Mouse (Mus musculus) left cerebral cortex, postnatal 10 days (tissue): ENCODE results near the gene Gm9922. TPM values are rescaled to one million over a fixed set of nuclear protein-coding genes. Genes with fewer than 3 reads are reported as not detected.

Source experiments
- DNase-seq, 2 experiments: peaks; one replicate each; pipeline ENCODE4 v3.0.0; 2021 to 2022; ENCODE audit warnings: low spot score in 2 of 2, mixed read lengths in 1 of 2; ENCODE audit errors: extremely low spot score in 1 of 2
- intact Hi-C: fragments of 180-260 bp; cut with DNase I; formaldehyde crosslinking; loops from one replicate; pipeline ENCODE4 v1.15.1; 2025
- total RNA-seq, 2 experiments: library from RNA; stranded (reverse); gene quantifications; 2 replicates each; pipeline ENCODE4 v1.2.3; 2021

Gm9922 gene
- not detected for total RNA-seq

DNA sequence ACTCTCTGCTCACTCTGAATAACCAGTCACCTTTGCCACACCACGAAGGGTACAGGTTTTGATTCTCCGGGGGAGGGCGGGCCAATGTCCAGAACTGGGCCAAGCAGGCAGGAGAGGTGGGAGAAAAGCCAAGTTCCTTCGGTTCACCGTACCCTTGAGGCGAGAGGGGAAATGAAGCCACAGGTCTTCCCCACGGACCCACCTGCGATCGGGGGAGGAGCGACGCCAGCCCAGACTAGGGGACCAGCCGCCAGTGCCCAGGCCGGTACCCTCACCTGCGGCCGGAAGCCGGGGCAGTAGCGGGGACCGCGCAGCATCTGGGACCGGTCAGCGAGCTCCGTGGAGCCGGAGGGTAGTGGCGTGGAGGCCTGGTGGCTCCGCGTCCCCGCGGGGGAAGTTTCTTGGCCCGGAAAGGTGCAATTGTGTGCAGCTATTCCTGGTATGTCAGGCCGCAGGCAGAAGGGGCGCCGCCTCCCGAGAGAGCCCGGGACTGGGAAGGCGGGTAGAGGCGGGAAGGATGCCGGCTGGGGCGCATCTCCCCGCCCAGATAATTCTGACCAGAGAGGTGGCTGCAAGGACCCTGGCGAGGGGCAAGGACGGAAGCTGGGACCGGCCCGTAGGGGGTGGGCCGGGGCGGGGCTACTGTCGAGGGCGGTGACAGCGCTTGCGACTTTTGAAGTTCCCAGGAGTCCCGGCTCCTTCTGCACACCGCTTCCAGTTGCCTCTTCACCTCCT lies at the start of gene Gm9922, which contains the start of gene Lmo7:
Gene Gm9922, minus strand, starts transcription at position 578 of the 735 bp plus-strand sequence.
Gene Lmo7, plus strand, starts transcription at position 721 of the 735 bp plus-strand sequence.
- intact Hi-C loops = no loop called here
- peak in 1 of 2 experiments; percentile 78 for DNase-seq

DNA sequence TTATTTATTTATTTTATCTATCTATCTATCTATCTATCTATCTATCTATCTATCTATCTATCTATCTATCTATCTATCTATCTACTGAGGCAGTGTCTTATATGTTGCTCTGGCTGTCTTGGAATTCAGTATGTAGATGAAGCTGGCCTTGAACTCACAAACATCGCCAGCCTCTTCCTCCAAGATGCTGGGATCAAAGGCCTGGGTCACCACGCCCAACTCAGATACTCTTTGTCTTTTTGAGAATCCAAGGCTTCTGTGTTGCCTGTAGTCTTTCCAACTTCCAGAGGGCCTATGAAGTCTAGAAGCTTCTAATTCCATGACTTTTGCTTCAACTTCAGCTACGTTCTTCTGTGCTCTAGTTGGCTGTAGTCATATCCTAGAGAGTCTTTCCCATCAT lies 48.8 kb upstream of the Gm9922 start:
- intact Hi-C loops = loop anchor here (10.0 kb wide), 2 partner anchors 146 to 1206 kb away; partner anchors contain the start of gene Kctd12
- DNase-seq = no peak

DNA sequence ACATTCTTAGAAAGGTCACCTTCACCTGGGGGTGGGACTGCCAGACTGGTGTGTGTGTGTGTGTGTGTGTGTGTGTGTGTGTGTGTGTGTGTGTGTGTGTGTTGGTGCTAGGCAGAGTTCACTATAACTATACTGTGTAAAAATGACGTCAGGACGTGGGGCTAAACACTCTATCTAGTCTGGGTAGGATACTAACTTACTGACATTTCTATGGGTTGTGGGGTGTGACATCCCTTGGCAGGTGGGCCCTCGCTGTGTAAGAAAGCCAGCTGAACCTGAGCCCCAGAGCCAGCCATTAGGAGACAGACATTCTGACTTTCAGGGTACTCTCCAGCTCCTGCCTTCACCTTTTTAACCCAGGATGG lies 47.5 kb upstream of the Gm9922 start:
- DNase-seq = no peak
- intact Hi-C loops = loop anchor here (10.0 kb wide), 2 partner anchors 148 to 1208 kb away; partner anchors contain the start of gene Kctd12

DNA sequence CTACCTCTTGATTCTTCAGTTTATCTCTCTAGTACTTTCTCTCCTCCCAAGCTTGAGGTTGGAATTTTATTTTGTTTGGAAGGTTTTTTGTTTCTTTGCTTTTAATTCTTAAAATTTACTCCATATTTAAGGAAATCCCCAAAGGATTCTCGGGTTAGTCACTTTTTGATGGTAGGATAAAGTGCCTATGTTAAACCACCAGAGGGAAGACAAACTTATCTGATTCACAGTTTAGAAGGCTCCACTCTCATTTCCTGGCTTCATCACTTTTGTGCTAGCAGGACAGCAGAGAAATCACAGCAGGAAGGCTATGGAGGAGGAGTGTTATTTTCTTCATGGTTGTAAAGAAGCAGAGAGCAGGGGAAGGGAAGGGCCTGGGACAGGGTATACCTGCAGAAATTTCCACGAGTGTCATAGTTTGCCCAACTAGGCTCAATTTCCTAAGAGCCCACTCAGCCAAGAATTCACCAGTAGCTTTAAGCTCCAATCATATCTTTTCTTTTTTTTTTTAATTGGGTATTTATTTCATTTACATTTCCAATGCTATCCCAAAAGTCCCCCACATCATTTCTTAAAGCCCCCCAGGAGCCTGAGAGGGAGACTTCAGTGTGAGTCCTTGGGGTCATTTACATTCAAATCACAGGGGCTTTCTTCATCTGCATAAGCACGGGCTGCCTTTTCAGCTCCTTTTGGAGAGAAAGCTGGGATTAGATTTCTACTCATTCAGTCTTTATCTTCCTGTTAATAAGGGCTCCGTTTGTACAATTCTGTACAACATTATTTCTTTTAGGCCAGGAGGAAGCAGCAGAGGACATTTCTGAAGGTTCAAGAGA lies 46.9 kb upstream of the Gm9922 start:
- intact Hi-C loops = loop anchor here (10.0 kb wide), 2 partner anchors 148 to 1208 kb away; partner anchors contain the start of gene Kctd12
- no peak for DNase-seq

DNA sequence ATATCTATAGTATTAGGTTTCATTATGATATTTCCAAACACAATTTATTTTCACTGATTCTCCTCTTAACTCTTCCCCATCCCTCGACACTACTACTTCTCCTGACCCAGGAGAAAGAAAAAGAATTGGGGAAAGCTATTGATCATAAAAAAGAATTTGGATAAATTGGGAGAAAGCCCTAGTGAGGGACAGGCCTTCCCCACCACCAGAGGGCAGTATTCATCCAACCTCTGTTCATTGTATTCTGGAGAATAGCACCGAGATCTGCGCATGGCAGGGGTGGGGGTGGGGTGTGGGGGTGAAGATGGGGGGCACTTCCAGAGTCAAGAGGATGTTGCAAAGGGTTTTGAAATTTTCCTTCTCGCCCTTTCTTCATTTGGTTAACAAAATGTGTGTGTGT lies 45.0 kb upstream of the Gm9922 start:
- intact Hi-C loops = loop anchor here (10.0 kb wide), 2 partner anchors 150 to 1210 kb away; partner anchors contain the start of gene Kctd12

DNA sequence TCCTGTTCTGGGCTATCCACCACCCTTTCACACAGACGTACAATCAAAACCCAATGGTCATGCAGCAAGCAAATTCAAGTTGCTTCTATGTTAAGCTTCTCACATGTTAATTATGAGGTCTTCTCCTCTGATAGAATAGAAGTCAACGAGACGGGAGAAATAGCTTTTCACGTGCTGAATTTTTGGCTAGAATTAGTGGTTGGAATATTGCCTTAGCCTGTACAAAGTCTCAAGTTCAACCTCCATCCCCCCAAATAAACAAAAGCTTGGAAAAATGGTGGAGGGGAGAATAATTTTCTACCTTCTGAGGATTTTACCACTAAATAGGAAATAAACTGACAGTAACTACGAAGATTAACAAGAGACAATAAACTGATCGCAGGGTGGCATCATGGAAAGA lies 42.1 kb upstream of the Gm9922 start:
- DNase-seq = no peak
- intact Hi-C loops = loop anchor here (10.0 kb wide), 2 partner anchors 153 to 1213 kb away; partner anchors contain the start of gene Kctd12

More for the DNA sequence above, 45.0 kb upstream of the Gm9922 start:
- no peak for DNase-seq

DNA sequence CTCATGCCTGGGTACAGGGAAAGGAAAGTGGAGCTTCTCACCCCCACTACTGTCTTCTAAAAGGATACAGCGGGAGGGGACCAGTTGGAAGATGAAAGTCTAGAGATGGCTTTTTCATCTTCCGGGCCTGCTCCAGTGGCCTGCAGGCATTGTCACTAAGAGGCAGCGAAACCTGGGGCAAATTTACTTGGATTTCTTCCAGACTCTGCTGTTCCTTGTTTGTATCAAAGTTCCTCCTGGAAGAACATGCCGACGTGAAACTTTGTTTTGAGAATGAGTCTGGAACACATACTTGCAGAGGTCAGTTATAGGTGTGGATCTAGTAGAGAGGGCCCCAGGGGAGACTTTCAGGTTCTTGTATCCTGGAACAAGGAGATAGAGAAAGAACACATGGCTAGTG lies 41.7 kb upstream of the Gm9922 start:
- no peak for DNase-seq
- intact Hi-C loops = loop anchor here (10.0 kb wide), 2 partner anchors 153 to 1213 kb away; partner anchors contain the start of gene Kctd12

DNA sequence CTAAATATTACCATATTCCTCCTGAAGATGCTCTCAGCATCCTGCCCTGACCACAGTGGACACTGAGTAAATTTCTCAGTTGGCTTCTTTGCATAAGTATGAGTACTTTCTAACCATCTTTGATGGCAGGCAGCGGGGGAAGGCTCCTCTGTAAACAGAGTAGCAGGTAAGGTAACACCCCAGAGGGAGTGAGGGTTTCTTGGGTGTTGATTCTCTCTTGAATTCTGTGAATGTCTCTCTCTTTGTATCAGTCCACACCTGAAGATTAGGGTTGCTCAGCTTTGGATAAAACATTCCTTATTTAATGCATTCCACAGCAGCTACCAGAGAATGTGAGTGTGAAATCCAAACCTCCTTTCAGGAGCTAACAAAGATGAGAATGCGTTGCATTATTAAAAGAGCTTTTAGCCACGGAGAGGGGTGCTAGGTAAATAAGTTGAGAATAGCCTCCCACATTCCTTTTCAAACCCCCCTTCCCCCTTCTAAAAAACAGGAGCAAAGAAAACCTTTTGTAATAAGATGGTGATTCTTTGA lies 34.2 kb upstream of the Gm9922 start:
- intact Hi-C loops = no loop called here
- no peak for DNase-seq

DNA sequence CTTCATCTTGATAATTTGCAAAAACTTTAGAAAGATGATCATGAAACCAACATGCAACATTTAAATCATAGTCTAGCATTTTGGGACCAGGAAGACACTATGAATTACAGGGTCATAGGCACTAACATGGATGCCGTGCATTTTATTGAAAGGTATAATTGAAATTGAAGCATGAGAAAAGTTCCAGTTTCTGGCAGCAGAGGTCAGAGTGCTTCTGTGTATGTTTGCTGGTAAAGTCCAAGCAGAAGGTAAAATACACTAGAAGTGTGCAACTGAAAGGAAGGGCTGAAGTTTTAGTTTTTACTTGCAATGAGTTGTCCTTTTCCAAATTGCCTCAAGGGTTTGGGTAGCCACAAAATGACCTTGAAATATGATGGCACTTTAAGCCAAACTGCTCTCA lies 32.7 kb upstream of the Gm9922 start:
- intact Hi-C loops = no loop called here

DNA sequence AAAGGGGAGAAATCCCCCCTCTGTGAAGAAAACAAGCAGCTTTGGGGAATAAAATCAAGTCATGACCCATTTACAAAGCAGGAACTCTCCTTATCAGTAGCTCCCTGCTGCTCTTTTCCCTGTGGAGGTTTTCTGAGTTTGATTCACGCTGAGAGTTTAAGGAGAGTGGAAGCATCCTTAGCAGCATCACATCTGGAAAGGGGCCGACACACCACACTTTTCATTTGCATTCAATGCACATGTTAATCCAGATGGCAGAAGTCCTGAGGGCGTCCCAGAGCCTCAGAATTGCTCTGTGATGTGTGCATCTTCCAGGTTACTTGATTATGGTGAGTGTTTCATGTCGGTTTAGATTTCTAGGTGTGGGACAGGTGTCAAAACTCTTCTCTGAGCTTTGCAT lies 25.8 kb upstream of the Gm9922 start:
- no peak for DNase-seq
- intact Hi-C loops = no loop called here

More for the DNA sequence above, 32.7 kb upstream of the Gm9922 start:
- DNase-seq = no peak

DNA sequence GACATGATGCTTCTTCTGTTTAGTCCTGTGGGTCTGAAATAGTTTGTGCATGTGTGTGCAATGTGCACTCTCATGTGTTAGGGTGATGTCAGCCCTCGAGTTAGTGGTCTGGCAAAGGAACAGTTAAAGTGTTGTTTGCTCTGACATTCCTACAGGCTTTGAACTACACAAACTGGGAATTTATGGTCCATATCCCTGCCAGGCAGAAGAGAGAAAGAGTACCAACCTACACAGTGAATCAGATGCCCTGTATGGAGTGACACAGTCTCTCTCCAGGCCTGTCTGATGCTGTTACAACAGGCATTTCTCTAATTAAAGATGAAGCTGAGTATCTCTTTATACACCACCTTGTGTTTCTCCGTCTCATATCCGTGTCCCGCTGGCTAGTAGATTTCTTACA lies 21.3 kb upstream of the Gm9922 start:
- intact Hi-C loops = no loop called here
- DNase-seq = no peak

DNA sequence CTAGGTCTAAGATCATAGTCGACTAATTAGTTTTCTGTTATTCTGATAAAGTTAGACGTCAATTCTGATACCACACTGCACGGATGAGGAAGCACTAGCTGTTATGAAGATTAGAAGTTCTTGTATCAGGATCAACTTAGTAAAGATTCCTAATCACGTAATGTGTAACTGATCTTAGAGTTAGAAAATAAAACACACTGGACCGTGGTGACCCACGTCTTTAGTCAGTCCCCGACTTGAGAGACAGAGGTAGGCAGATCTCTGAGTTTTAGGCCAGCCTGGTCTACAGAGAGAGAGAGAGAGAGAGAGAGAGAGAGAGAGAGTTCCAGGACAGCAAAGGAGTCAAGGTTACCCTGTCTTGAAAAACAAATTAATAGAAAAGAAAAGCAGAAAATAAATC lies 18.8 kb upstream of the Gm9922 start:
- intact Hi-C loops = no loop called here
- no peak for DNase-seq

DNA sequence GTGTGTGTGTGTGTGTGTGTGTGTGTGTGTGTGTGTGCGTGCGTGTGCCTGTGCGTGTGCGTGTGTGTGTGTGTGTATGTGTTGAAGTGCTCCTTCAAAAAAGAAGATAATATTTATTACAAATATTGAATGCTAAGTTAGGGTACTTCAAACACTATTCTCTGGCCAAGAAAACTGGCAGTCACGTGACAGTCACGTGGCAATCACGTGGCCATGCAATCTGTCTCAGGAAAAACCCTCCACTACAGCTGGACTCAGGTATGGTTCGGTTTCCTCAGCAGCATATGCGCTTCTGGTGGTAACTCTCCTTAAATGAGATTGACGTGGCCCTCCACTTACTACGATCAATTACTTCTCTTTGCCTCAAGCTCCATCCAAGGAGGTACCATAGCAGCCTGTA lies 18.2 kb upstream of the Gm9922 start:
- intact Hi-C loops = no loop called here
- no peak for DNase-seq

DNA sequence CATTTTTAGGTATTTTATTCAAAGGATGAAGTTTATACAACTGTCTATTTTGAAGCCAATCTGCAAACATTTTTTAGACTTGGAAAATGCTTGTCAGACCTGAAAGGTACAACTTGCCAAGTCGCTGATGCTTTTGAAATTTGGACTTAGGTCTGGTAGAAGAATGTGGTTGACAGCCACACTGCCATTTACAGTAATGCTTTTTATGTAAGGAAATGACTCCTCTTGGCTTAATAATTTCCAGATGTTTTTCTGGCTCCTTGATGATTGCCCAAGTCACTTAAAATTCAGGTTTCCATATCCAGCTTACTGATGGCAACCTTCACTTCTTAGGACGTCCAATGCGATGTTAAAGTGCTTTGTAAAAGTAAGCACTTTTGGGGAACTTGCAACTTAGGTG lies 17.0 kb upstream of the Gm9922 start:
- DNase-seq = no peak
- intact Hi-C loops = no loop called here

DNA sequence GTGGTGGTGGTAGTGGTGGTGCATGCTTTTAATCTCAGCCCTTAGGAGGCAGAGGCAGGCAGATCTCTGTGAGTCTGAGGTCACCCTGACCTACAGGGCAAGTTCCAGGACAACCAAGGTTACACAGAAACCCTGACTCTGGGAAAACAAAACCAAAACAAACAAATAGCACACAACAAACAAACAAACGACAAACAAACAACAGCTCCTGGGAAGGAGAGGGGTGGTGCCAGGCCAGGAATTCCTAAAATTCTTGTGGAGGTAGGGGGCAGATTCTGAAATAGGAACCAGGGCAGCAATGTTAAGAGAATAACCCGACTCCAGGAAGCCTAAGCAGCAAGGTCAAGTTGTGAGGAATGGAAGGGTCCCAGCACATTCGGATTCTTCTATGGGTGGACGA lies 7.9 kb upstream of the Gm9922 start:
- intact Hi-C loops = no loop called here
- no peak for DNase-seq

DNA sequence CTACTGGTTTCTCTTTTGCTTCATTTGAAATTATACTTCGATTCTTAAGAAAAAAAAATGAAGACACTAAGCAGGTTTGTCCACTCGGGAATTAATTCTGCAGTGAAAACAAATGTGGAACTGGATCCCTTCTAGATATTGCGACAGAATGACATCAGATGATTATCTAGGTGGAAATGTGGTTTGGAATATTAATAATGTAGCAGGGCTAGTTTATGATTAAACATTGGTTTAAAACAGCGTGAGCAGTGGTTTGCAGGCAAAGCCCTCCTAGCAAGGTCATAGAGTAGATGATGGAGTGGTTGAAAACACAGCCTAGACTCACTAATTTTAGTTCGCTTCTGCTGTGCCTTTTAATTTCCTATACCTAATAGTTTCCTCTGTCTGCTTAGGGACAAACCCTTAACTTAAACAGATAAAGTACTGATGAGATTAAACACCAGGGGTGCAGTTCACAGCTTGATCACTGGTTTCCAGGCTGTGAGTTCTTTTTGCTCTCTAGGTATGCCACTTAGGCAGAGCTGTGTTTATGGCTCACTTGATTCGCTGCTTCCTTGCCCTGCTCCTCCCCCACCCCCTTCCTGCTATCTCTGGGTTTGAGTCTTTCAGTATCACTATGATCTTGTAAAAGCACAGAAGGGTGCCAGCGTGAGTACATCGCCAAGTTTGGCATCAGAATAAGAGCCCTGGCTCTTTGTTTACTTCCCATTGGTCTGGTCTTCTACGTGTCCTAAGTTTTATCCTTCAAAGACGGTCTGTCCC lies 4.1 kb upstream of the Gm9922 start:
- intact Hi-C loops = no loop called here
- no peak for DNase-seq

DNA sequence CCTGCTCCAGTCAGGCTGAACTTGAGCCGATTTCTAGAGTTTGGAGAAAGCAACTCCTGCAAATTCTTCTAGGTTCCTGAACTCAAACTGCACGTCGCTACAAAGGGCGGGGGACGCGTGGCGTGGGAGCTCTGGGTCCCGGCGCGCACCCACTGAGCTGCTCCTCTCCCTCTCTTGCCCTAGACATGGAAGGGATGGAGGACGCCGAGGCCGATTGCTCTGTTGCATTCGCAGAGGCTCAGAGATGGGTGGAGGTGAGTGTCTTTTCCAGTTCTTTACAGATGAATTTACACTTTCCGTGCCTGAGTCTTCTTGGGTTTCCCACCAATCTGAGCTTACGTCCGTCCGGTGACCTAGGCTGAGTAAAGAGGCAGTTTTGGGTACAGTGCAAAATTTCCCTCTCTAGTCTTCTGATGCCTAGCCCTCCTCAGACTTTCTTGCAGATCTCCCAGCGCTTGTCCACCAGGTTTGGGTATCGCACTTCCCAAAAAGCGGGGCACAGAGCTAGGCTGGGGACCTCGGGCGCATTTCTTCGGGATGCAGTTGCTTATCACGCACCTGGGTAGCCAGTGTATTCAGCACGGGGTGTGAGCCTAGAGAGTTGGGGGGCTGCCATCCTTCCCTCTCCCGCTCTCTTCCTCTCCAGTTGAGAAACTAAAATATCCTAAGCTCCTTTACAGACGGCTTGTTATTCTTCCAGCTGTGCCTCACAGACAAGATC lies 518 bp upstream of the Gm9922 start:
- intact Hi-C loops = no loop called here
- DNase-seq = no peak

DNA sequence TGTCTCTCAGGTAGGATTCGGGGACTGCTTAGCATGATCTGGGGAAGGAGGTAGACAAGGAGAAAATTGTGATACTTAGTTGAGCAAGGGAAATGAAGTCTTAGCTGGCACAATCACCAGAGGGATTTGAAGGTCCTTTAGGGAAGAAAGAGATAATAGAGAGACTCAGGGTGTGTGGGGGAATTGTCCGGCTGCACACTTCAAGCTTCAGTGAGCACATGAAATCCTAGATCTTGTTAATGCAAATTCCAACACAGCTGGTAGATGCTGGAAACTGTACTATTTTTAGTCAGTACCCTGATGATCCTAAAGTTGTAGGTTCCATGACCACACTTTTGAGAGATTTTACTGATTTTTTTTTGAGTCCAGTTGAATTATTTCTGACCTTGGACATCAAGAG lies 15.2 kb downstream of the Gm9922 start:
- no peak for DNase-seq
- intact Hi-C loops = no loop called here
